Mouse (Mus musculus) ES-Bruce4 (cell line): ENCODE results near the gene Sgce.

ENCODE experiments used
- CTCF ChIP-seq: IDR thresholded peaks from one replicate; pipeline ENCODE4 v1.8.1; 2011; ENCODE audit warnings: low read depth, low read length
- EP300 ChIP-seq: IDR thresholded peaks from 2 replicates; pipeline ENCODE4 v1.6.1; 2011; ENCODE audit warnings: low read depth, low read length; ENCODE audit not compliant: insufficient read depth

GRCm38 (mm10) chr6:4631464-4631863, 115.5 kb downstream of the Sgce start:
- no peak for TF ChIP-seq EP300
- no peak for TF ChIP-seq CTCF
